ENCODE assay signal across 9 mouse cellular contexts in genomic region chr3:129622120-129622519, GRCm38 (mm10).
DNase-seq lines count a peak whose midpoint lies in the region; ATAC-seq and TF ChIP-seq lines count a peak whose summit lies in the region.
"Had no signal": no experiment of that assay in that cellular context is flagged by ENCODE, and none has a peak within 500 bp of the region (broad histone marks: within the 10 kb centered on the region; RNA-seq: fewer than 3 reads in every experiment).

No protein-coding gene starts in this region.

- H3K9me3 ChIP-seq in midbrain, embryonic 11.5 days (ENCODE audit: control insufficient read depth, low read length), result no peaks in the 10 kb centered on the region

- H3K36me3 ChIP-seq in small intestine, adult 2 months (ENCODE audit: control insufficient read depth, insufficient read depth, low read length), result peaks cover 3% of the 10 kb centered on the region; the same call in 1 of the 2 replicates
- no peaks in the 10 kb centered on the region for H3K36me3 ChIP-seq in midbrain, embryonic 11.5 days (ENCODE audit: control insufficient read depth, insufficient read depth, low read length)

- no peak for TF ChIP-seq POLR2A in small intestine, adult 2 months (IDR thresholded peaks at IDR 0.05; ENCODE audit: low read depth, low read length)

- no peak overlapping the region for H3K9ac ChIP-seq in midbrain, embryonic 11.5 days (ENCODE audit: low read length)

- peaks cover 11% of the 10 kb centered on the region; the same call in 1 of the 2 replicates for H3K4me1 ChIP-seq in small intestine, adult 2 months (ENCODE audit: control insufficient read depth, insufficient read depth, insufficient read length, low read length)
- H3K4me1 ChIP-seq in midbrain, embryonic 11.5 days (ENCODE audit: control insufficient read depth, insufficient read depth, low read length), result no peaks in the 10 kb centered on the region

- no peaks in the 10 kb centered on the region for H3K27me3 ChIP-seq in small intestine, adult 2 months (ENCODE audit: control insufficient read depth, insufficient read depth, low read length)
- no peaks in the 10 kb centered on the region for H3K27me3 ChIP-seq in midbrain, embryonic 11.5 days (ENCODE audit: control insufficient read depth, insufficient read depth, low read length)

- no peak overlapping the region for H3K27ac ChIP-seq in left cerebral cortex, adult 2 months
- no peak overlapping the region for H3K27ac ChIP-seq in small intestine, adult 2 months (ENCODE audit: insufficient read depth, low read depth, low read length)
- no peak overlapping the region for H3K27ac ChIP-seq in midbrain, embryonic 11.5 days (ENCODE audit: low read depth, low read length)

- TF ChIP-seq CTCF in left cerebral cortex, adult 2 months (IDR thresholded peaks at IDR 0.05), result peak; percentile 46
- peak; percentile 59; the same call in 1 of the 2 replicates for TF ChIP-seq CTCF in small intestine, adult 2 months (IDR thresholded peaks at IDR 0.05; ENCODE audit: extremely low read depth, insufficient read length, insufficient replicate concordance, low read depth, low read length)

- intact Hi-C loops in left cerebral cortex, adult 2 months (cut with DNase I), result no loop called here
- intact Hi-C loops in left cerebral cortex, postnatal 25 days (cut with DNase I), result no loop called here

- no peak for ATAC-seq in frontal cortex, adult (ENCODE audit: low TSS enrichment)
- ATAC-seq in midbrain, embryonic 11.5 days (ENCODE audit: low FRiP score), result no peak

- H3K4me3 ChIP-seq in left cerebral cortex, adult 2 months, result no peak overlapping the region
- H3K4me3 ChIP-seq in small intestine, adult 2 months (ENCODE audit: low read depth, low read length), result no peak overlapping the region
- no peak overlapping the region for H3K4me3 ChIP-seq in midbrain, embryonic 11.5 days (ENCODE audit: low read depth, low read length)

- 78% methylated on average over 9 of the region's 9 CpGs for WGBS in small intestine, adult 2 months
- WGBS in midbrain, embryonic 11.5 days, result 79% methylated on average over 9 of the region's 9 CpGs

- H3K4me2 ChIP-seq in midbrain, embryonic 11.5 days, result no peak overlapping the region

- no peak for DNase-seq in left cerebral cortex, adult 2 months (ENCODE audit: extremely low spot score in 1 of 2, low spot score in 2 of 2)
- DNase-seq in left cerebral cortex, postnatal 25 days (ENCODE audit: low spot score in 2 of 2), result no peak
- DNase-seq in ES-CJ7 (ENCODE audit: low read depth, low spot score), result peak; percentile 73
- DNase-seq in adrenal gland, postnatal 25 days, result peak; percentile 22
- no peak for DNase-seq in right cerebral cortex, adult 18-20 months
- DNase-seq in midbrain, embryonic 11.5 days (ENCODE audit: low spot score, missing footprints), result no peak
- DNase-seq: left cerebral cortex, postnatal 4 days had no signal

Comparison
In these comparisons a context has a peak if more than half of its experiments do, and no peak if none do; other contexts are left out.
1. DNase-seq: peak in ES-CJ7 (single experiment) and adrenal gland, postnatal 25 days (single experiment); none in left cerebral cortex, adult 2 months (0 of 2), left cerebral cortex, postnatal 25 days (0 of 2), right cerebral cortex, adult 18-20 months (single experiment) and midbrain, embryonic 11.5 days (single experiment).